In the genomic region with DNA sequence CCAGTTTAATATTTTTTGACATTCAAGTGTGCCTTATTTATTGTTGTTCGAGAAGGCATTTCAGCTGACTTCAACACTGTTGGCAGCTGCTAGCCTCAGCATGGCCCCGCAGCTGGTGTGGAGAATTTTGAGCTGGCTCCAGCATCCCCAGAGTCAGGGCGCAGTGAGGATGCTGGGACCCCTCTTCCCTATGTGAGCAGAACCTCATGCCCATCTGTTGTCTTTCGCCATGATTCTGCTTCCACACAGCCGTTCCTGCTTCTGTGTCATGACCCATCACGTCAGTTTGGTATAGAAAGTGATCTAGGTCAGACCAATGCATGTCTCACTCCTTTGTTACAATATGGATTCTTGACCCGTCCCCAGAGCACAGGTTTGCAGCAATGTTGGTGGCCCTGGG, we compare ENCODE assay signal across 20 mouse cellular contexts.
A peak's percentile ranks its signal among the peaks of the same experiment; 100 is the strongest.
DNase-seq lines count a peak whose midpoint lies in the region; ATAC-seq lines count a peak whose summit lies in the region.
"Had no signal": no experiment of that assay in that cellular context is flagged by ENCODE, and none has a peak within 500 bp of the region (broad histone marks: within the 10 kb centered on the region; RNA-seq: fewer than 3 reads in every experiment).

No protein-coding gene starts in this region.

- DNase-seq in frontal cortex, postnatal 25 days (ENCODE audit: low spot score in 2 of 2): no peak
- DNase-seq in cerebellum, adult 8-10 months: peak; percentile 3
- peak; percentile 22 to 32 for DNase-seq in cerebellum, postnatal 25 days
- DNase-seq: adrenal gland, adult 2 months; embryo, embryonic 11 days; gastrocnemius, postnatal 25 days; heart, adult 2 months; heart, postnatal 36 days; kidney, adult 9 months; kidney, postnatal 4 days; thymus, postnatal 25 days had no signal

- no peak overlapping the region for H3K4me2 ChIP-seq in kidney, embryonic 14.5 days (replicated peaks; ENCODE audit: low read depth, low read length)
- H3K4me2 ChIP-seq: intestine, embryonic 15.5 days; lung, embryonic 15.5 days; neural tube, embryonic 12.5 days had no signal

- no peaks in the 10 kb centered on the region for H3K4me1 ChIP-seq in megakaryocyte, embryonic 14.5 days
- no peaks in the 10 kb centered on the region for H3K4me1 ChIP-seq in kidney, embryonic 14.5 days (ENCODE audit: control insufficient read depth, insufficient read depth, low read length)
- H3K4me1 ChIP-seq: intestine, embryonic 15.5 days; lung, embryonic 15.5 days; neural tube, embryonic 12.5 days had no signal

- no peaks in the 10 kb centered on the region for H3K36me3 ChIP-seq in megakaryocyte, embryonic 14.5 days (replicated peaks; ENCODE audit: low read length)
- H3K36me3 ChIP-seq in kidney, embryonic 14.5 days (ENCODE audit: control insufficient read depth, insufficient read depth, low read length): no peaks in the 10 kb centered on the region
- H3K36me3 ChIP-seq: intestine, embryonic 15.5 days; lung, embryonic 15.5 days; neural tube, embryonic 12.5 days had no signal

- no peak overlapping the region for H3K27ac ChIP-seq in kidney, embryonic 14.5 days (ENCODE audit: low read depth, low read length)
- H3K27ac ChIP-seq: heart, adult 2 months; intestine, embryonic 15.5 days; liver, embryonic 14.5 days; lung, embryonic 15.5 days; macrophage; neural tube, embryonic 12.5 days had no signal

- WGBS in kidney, embryonic 14.5 days: 84% methylated on average over 7 of the region's 7 CpGs

- H3K9ac ChIP-seq in kidney, embryonic 14.5 days (ENCODE audit: low read depth, low read length): no peak overlapping the region
- H3K9ac ChIP-seq: intestine, embryonic 15.5 days; liver, embryonic 14.5 days; lung, embryonic 15.5 days; neural tube, embryonic 12.5 days had no signal

- no peaks in the 10 kb centered on the region for H3K27me3 ChIP-seq in megakaryocyte, embryonic 14.5 days (replicated peaks)
- H3K27me3 ChIP-seq in kidney, embryonic 14.5 days (ENCODE audit: control insufficient read depth, insufficient read depth, low read length): no peaks in the 10 kb centered on the region
- H3K27me3 ChIP-seq: intestine, embryonic 15.5 days; lung, embryonic 15.5 days; neural tube, embryonic 12.5 days had no signal

- peak overlapping the region; percentile 8 for H3K4me3 ChIP-seq in megakaryocyte, embryonic 14.5 days (replicated peaks)
- no peak overlapping the region for H3K4me3 ChIP-seq in kidney, embryonic 14.5 days (ENCODE audit: low read length)
- H3K4me3 ChIP-seq: heart, adult 2 months; intestine, embryonic 15.5 days; lung, embryonic 15.5 days; neural tube, embryonic 12.5 days had no signal

- 0 out of 2 replicates have a peak, but pooled peaks have one; percentile 25 for ATAC-seq in frontal cortex, adult (ENCODE audit: low TSS enrichment)
- no peak for ATAC-seq in megakaryocyte, adult 5-6 weeks (ENCODE audit: poor library complexity, severe bottlenecking)
- no peak for ATAC-seq in kidney, embryonic 14.5 days (ENCODE audit: low FRiP score, low TSS enrichment)
- ATAC-seq: intestine, embryonic 15.5 days had no signal

- H3K9me3 ChIP-seq in megakaryocyte, embryonic 14.5 days: peaks cover 10% of the 10 kb centered on the region
- no peaks in the 10 kb centered on the region; the same call in 1 of the 2 replicates for H3K9me3 ChIP-seq in kidney, embryonic 14.5 days (ENCODE audit: control insufficient read depth, low read length)
- H3K9me3 ChIP-seq: intestine, embryonic 15.5 days; lung, embryonic 15.5 days; neural tube, embryonic 12.5 days had no signal

Comparison
In these comparisons a context has a peak if more than half of its experiments do, and no peak if none do; other contexts are left out.
1. DNase-seq: peak in cerebellum, adult 8-10 months (single experiment) and cerebellum, postnatal 25 days (2 of 2); none in frontal cortex, postnatal 25 days (0 of 2).